Mouse (Mus musculus): Measurements from ENCODE around the gene Mmab.
A peak's percentile ranks its signal among the peaks of the same experiment; 100 is the strongest.

Gene Mmab

GRCm38 (mm10) chr5:114443566-114444367, at the start of gene Mmab, which contains the start of gene Mvk:
Gene Mmab, minus strand, starts transcription at chr5:114444060.
Gene Mvk, plus strand, starts transcription at chr5:114444269.
- DNase-seq: peak; percentile 97

GRCm38 (mm10) chr5:114490241-114490640, 46.4 kb upstream of the Mmab start:
- no peak for DNase-seq

- no peak for DNase-seq
These were observed 45.7 kb upstream of the Mmab start for GRCm38 (mm10) chr5:114489570-114489969.

DNA sequence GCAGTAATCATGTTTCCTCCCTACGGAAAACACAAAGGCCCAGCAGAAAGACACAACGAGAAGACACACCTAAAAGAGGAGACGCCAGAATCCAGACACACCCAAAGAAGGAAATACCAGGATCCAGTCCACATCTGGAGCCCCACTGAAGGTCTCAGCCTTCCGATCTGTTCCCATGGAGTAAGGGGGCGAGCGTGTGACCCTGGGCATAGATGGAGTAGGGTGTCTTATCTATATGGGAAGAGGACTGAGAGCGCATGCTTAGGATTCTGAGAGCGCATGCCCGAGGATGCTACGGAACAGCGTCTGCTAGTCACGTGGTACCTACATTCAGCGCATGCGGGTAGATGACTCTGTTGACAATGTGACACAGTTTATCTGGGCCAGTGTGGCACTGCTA, 41.8 kb upstream of the Mmab start:
- no peak for DNase-seq

GRCm38 (mm10) chr5:114482587-114483011, 38.7 kb upstream of the Mmab start:
- DNase-seq: no peak

DNA sequence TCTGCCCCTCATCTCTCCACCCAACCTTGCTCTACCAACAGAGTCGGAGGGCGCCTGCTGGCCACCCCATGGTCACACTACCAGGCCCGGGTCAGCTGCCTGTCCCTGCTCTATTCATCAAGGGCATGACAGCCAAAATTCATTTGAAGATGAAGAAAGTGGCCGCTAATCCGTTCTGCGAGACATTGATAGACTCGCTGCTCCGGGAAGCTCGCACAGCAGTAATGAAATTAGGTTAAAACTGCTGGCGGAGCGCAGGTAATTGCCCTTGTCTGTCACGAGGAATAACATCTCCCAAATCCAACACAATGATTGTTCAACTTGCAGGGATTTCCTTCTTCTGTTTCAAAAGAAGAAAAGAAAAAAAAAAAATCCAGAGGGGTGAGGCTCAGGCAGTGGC, 34.4 kb upstream of the Mmab start:
- DNase-seq: no peak

DNA sequence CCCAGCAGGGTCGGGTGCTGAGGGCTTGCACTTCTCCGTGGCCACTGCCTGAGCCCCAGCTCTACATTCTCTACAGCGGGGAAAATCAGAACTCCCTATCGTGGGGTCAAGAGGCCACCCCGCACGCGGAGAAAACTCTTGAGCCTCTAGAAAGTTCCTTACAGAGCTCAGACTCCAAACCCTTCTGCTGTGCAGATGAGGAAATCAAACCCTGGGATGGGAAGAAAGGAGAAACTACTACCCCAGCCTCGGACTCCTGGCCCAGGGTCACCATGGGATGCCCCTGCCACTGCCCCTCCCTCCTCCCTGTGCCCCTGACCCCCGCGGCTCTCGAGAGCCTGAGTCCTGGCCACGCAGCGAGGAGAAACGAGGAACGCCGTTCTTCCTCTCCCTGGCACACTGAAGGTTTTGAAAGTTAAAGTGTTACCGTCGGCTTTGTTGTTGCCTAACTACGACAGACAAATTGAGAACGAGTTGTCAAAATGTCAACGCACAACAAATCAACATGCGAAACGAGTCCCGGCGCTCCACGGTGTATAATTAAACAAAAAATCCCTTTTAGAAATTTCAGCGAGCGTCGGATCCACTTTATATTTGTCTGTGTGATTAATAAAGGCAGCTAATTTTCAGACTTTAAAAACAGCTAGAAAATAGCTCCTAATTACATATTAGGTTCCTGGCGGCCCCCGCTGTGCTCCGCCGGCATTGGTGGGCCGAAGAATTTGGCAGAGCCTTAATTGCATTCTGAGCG, 31.1 kb upstream of the Mmab start:
- DNase-seq: no peak

DNA sequence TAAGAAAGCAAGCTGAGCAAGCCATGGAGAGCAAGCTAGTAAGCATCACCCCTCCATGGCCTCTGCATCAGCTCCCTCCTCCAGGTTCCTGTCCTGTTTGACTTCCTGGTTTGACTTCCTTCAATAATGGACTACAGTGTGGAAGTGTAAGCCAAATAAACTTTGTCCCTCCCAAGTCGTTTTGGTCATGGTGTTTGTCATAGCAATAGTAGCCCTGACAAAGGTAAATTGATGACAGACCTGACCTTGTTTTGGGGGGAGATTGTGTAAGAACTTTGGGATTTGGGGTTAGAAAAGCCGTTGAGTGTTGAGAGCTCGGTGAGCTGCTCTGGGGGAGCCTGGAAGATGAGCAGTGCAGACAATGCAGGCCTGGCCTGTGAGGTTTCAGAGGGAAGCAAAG, 26.5 kb upstream of the Mmab start:
- DNase-seq: no peak

DNA sequence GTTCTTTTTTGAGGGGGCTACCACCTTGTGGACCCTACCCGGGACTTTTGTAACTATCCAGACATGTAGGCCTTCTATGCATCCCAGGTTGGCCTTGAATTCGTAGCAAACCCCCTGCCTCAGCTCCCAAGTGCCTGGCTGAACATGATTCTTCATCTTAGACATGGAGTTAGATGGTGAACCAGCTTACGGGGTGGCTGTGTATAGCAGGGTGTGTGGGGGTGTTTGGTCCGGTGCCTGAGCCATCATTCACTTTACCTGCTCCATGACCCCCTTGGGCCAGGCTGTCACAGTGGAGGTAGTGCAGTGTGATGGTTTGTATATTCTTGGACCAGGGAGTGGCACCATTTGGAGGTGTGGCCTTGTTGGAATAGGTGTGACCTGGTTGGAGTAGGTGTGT, 24.1 kb upstream of the Mmab start:
- DNase-seq: no peak

DNA sequence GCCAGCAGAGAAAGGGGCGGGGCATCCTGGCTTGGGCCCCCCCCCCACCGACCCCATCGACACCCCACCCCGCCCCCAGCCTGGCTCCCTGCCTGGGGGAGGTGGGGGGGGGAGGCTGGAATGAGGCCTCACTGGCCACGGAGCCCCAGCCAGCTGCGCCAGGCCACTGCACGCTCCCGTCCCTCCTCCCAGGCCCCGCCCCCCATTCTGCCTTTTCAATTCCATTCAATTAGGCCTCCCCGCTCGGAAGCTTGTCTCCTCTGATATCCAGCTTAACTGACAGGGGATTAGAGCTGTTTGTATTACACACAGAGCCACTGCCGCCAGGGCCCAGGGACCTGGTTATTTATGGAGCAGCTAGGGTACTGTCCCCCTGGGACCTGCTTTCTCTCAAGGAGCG, 23.6 kb upstream of the Mmab start:
- no peak for DNase-seq

DNA sequence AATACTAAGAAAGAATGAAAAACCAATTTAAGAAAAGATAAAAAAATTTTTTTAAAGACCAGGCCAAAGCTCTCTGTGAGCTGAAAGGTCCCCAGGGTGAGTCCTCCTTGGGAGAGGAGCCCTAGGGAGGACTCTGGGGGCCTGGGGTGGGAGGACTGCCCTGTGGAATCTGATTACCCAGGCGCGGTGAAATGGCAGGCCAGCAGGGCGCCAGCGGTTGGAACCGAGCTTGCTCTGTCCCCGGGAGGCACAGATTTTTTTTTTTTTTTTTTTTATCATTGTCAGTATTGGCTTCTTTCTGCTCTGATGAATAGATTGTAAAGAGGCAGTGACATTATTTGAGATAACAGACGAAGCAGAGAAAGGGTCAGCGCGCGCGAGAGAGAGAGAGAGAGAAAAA, 23.2 kb upstream of the Mmab start:
- DNase-seq: no peak

DNA sequence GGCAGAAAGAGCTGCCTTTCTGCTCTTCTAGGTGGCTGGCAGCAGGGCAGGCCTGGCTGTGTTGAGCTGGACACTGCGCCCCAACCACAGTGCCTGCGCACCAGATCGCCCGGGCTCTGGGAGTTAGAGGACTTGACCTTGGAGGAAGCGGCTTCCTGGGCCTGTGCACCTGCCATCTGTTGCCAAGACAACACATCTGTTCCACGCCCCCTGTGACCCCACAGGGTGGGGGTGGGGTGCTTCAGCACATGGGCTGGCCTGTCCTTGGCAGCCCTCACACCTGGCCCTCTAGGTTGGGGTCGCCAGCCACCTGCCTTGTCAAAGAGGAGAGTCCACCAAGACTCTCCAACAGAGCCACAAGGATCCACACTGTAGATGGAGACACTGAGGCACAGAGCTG, 21.8 kb upstream of the Mmab start:
- no peak for DNase-seq

GRCm38 (mm10) chr5:114464561-114464960, 20.7 kb upstream of the Mmab start:
- DNase-seq: no peak

GRCm38 (mm10) chr5:114462067-114463040, 18.5 kb upstream of the Mmab start:
- no peak for DNase-seq

GRCm38 (mm10) chr5:114461238-114461637, 17.4 kb upstream of the Mmab start:
- DNase-seq: peak; percentile 72

- DNase-seq: no peak
These were observed 13.2 kb upstream of the Mmab start for GRCm38 (mm10) chr5:114456995-114457605.

GRCm38 (mm10) chr5:114456287-114456686, 12.4 kb upstream of the Mmab start:
- DNase-seq: peak; percentile 76

DNA sequence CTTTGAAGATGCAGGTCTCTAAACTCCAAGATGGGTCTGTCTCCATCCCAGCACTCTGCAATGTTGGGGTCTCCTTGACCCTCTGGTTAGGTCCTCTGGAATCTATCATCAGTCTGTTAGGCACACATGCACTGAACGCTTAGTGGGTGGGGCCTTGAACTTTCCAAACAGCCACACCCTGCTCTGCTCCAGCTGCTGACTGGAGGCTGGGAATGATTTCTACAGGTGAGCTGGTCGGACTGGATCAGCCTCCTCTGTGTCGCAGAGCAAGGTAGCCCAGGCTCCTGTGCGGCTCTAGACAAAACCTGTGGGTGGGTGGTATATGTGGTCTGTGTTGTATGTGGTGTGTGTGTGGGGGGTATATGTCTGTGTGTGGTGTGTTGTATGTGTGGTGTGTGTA, 5.2 kb upstream of the Mmab start:
- DNase-seq: no peak

DNA sequence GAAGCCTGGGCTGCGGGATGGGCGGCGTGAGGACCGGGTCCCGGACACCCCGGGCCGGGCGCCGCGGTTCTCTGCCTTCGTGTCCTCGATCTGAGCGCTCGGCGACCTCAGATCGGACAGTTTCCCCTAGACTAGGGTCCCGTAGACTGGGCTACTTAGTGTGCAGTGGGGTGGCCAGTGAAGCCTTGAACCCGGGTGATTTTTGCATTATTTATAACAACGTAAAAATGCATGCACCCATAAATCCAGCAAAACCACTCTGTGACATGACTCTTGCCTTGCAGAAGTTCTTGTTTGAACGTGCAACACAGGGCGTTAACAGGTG, 470 bp upstream of the Mmab start:
- no peak for DNase-seq

DNA sequence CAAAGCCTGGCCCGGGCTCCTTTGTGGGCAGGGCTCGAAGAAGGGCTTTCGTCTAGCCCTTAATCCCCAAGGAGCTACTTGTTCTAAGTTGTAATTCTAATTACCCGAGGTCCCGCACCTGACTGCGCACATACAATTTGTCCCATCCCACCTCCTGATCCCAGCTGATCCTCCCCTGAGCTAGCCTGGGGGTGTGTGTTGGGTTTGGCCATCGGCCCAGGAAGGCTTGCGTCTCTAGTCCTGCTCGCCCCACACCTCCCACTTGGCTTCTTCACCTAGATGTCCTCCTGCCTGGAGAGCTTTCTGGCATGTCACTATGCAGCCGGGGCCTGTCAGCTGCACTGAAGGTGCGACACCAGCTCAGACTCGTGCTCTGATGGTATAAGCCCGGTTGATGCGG, 8.3 kb downstream of the Mmab start:
- DNase-seq: no peak

DNA sequence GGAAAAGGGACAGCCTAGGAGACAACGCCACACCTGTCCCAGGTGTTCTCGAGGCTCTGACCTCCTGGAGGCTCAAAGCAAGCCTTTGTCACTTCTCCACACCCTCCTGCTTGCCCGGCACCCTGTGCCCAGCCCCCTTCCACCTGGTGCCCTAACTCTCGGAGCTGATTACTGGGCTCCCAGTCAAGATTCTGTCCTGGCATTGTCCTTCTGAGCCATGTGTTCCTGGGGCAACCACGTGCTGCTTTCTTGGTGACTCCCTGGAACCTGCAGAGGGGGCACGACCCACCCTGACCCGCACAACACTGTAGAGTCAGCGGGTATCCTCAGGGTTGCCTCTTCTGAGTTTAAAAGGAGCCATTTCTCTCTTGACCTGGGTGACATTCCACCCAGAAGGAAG, 9.5 kb downstream of the Mmab start:
- DNase-seq: no peak

- no peak for DNase-seq
These were observed 14.1 kb downstream of the Mmab start for GRCm38 (mm10) chr5:114429781-114430180.

- DNase-seq: no peak
These were observed 15.2 kb downstream of the Mmab start for GRCm38 (mm10) chr5:114428621-114429020.

Data from cerebellum, adult 11 months (tissue).